Mouse (Mus musculus) midbrain, embryonic 14.5 days (tissue): ENCODE measurements around the gene Mgat4a. TPM values are rescaled to one million over a fixed set of nuclear protein-coding genes. Genes with fewer than 3 reads are reported as not detected.

Experiments used
- ATAC-seq: fragments of 200-750 bp; cut with Nextera tagmentation; 2 replicates; pipeline ENCODE4 v1.8.0; 2017; ENCODE audit warnings: moderate number of reproducible peaks, moderate library complexity; ENCODE audit not compliant: low FRiP score, low TSS enrichment
- DNase-seq: peaks from one replicate; pipeline ENCODE4 v3.0.0-alpha.2; 2015
- H3K27ac ChIP-seq: fragments of 300-500 bp; sonication (generic); replicated peaks from 2 replicates; pipeline ENCODE4 v1.5.1; 2014; ENCODE audit warnings: mild to moderate bottlenecking, low read depth, low read length, moderate library complexity
- H3K27me3 ChIP-seq: fragments of 300-500 bp; sonication (generic); 2 replicates; pipeline ENCODE4 v1.6.1; 2014; ENCODE audit warnings: low read length, control low read depth, mixed read lengths; ENCODE audit not compliant: control insufficient read depth, insufficient read depth
- H3K36me3 ChIP-seq: fragments of 300-500 bp; sonication (generic); 2 replicates; pipeline ENCODE4 v1.6.1; 2014; ENCODE audit warnings: low read length, control low read depth; ENCODE audit not compliant: control insufficient read depth, insufficient read depth
- H3K4me1 ChIP-seq: fragments of 300-500 bp; sonication (generic); 2 replicates; pipeline ENCODE4 v1.6.1; 2014; ENCODE audit warnings: mild to moderate bottlenecking, antibody characterized with exemption, low read length, control low read depth; ENCODE audit not compliant: control insufficient read depth, insufficient read depth
- H3K4me2 ChIP-seq: fragments of 300-500 bp; sonication (generic); 2 replicates; pipeline ENCODE4 v1.6.1; 2014; ENCODE audit warnings: mild to moderate bottlenecking, low read length, moderate library complexity
- H3K4me3 ChIP-seq: fragments of 300-500 bp; sonication (generic); replicated peaks from 2 replicates; pipeline ENCODE4 v1.5.1; 2014; ENCODE audit warnings: low read depth, low read length
- H3K9ac ChIP-seq: fragments of 300-500 bp; sonication (generic); replicated peaks from 2 replicates; pipeline ENCODE4 v1.6.1; 2014; ENCODE audit warnings: mild to moderate bottlenecking, low read length, moderate library complexity
- H3K9me3 ChIP-seq: fragments of 300-500 bp; sonication (generic); 2 replicates; pipeline ENCODE4 v1.6.1; 2016; ENCODE audit warnings: low read length, control low read depth, mixed read lengths; ENCODE audit not compliant: control insufficient read depth
- WGBS: fragments of 180-500 bp; shearing (Covaris S2); extraction: QIAGEN DNeasy Blood & Tissue Kit; methylation state at CpG from one replicate; pipeline ENCODE4 v1.1.7; 2014; 5-methylcytosine and 5-hydroxymethylcytosine counted together
- polyA plus RNA-seq: library from polyadenylated mRNA; unstranded; fragments of >200 nt; fragmentation: Nextera tagmentation; extraction: Ambion mirVana; gene quantifications from 2 replicates; pipeline ENCODE4 v1.2.1, GENCODE M21; 2014

The Mgat4a gene
- polyA plus RNA-seq, 1 experiment from 2014 or later: 11.6 TPM

- DNase-seq (no peak), ATAC-seq (no peak)
- Histone ChIP-seq H3K4me2 (no peak overlapping the region), H3K36me3 (peaks cover 64% of the 10 kb centered on the region), H3K4me3 (no peak overlapping the region), H3K9me3 (no peaks in the 10 kb centered on the region), H3K4me1 (no peaks in the 10 kb centered on the region), H3K27ac (no peak overlapping the region), H3K27me3 (no peaks in the 10 kb centered on the region), H3K9ac (no peak overlapping the region)
- 63% methylated on average over 3 of the region's 3 CpGs for WGBS
Measured at GRCm38 (mm10) chr1:37398961-37399360, 141.9 kb downstream of the Mgat4a start.

DNA sequence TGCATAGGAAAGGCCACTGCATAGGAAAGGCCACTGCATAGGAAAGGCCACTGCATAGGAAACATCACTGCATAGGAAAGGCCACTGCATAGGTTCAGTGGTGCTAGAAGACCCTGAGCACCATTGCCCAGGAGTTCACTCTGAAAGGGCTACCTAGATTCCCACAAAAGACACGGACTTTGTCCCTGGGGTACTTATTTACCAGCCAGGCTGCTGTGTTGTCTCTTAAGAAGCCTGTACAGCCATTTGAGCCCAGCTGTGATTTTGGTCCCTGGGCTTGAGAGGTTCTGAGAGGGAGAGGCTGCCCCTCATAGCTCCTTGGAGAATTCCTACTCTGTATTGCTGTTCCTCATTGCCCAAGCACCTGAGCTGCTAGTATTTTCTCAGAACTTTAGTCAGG lies 144.3 kb downstream of the Mgat4a start:
- H3K4me1 ChIP-seq: no peaks in the 10 kb centered on the region
- WGBS: 73% methylated on average over 1 of the region's 1 CpGs
- DNase-seq (no peak), ATAC-seq (no peak)
- H3K9ac ChIP-seq: no peak overlapping the region
- peaks cover 69% of the 10 kb centered on the region for H3K36me3 ChIP-seq
- H3K27me3 ChIP-seq: no peaks in the 10 kb centered on the region
- H3K27ac ChIP-seq: no peak overlapping the region
- H3K9me3 ChIP-seq: no peaks in the 10 kb centered on the region
- H3K4me2 ChIP-seq: no peak overlapping the region
- H3K4me3 ChIP-seq: no peak overlapping the region

DNA sequence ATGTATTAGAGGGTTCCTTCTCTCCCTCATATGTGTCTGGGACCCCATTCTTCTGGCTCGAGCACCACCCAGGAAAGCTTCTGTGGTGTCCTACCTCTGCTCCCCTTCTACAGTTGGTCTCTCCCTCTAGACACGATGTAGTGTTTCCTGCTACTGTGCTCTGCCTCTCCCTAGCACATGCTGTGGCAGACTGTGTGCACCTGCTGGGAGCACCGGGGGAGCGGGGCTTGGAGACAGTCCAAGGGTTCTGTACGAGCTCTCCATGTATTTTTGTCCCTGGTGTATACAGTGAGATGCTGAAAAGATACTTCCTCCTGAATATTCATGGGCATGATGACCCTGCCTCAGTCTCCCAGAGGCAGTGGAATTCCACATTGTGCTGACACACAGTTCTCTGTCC lies 147.6 kb downstream of the Mgat4a start:
- Histone ChIP-seq H3K4me1 (no peaks in the 10 kb centered on the region), H3K27ac (no peak overlapping the region), H3K27me3 (no peaks in the 10 kb centered on the region), H3K9me3 (no peaks in the 10 kb centered on the region), H3K4me3 (no peak overlapping the region), H3K4me2 (no peak overlapping the region), H3K9ac (no peak overlapping the region), H3K36me3 (peaks cover 81% of the 10 kb centered on the region)
- DNase-seq (no peak), ATAC-seq (no peak)
- WGBS: 73% methylated on average over 5 of the region's 5 CpGs

Other genes with a start within 250 kb of the Mgat4a start
- 68.1 and 83.4 TPM in 2 replicates for gene Inpp4a, start 241.2 kb downstream of the Mgat4a start, polyA plus RNA-seq
- 59.4 and 73.9 TPM in 2 replicates for gene Coa5, start 110.9 kb downstream of the Mgat4a start, polyA plus RNA-seq
- gene Unc50, start 110.9 kb downstream of the Mgat4a start, polyA plus RNA-seq: 130 and 137 TPM in 2 replicates
- gene 2010300C02Rik, start 179.1 kb upstream of the Mgat4a start, polyA plus RNA-seq: 1.3 and 1.9 TPM in 2 replicates